Mouse (Mus musculus) liver, adult 2 months (tissue): Measurements from ENCODE around the gene Apba3. TPM values are rescaled to one million over a fixed set of nuclear protein-coding genes. Genes with fewer than 3 reads are reported as not detected.
A peak's percentile ranks its signal among the peaks of the same experiment; 100 is the strongest.
"Not testable (repeated sequence)": the region's sequence is repeated elsewhere in the genome, so short reads cannot be mapped to it uniquely, and the experiment has no call there.

Experiments
- DNase-seq: peaks from one replicate; pipeline ENCODE4 v3.0.0-alpha.2; 2011; ENCODE audit warnings: low read depth, low spot score; ENCODE audit errors: extremely low read depth
- H3K27ac ChIP-seq: fragments of 200-500 bp; replicated peaks from 2 replicates; pipeline ENCODE4 v1.5.1; 2012; ENCODE audit warnings: low read depth, mild to moderate bottlenecking, control low read depth, inconsistent platforms, low read length; ENCODE audit not compliant: insufficient read depth
- H3K27me3 ChIP-seq: fragments of 200-500 bp; 2 replicates; pipeline ENCODE4 v1.6.1; 2012; ENCODE audit warnings: mild to moderate bottlenecking, moderate library complexity, low read length, inconsistent platforms; ENCODE audit not compliant: control insufficient read depth, insufficient read depth
- H3K36me3 ChIP-seq: fragments of 200-500 bp; 2 replicates; pipeline ENCODE4 v1.6.1; 2012; ENCODE audit warnings: low read length, inconsistent platforms; ENCODE audit not compliant: control insufficient read depth, insufficient read depth
- H3K4me1 ChIP-seq: fragments of 200-500 bp; 2 replicates; pipeline ENCODE4 v1.6.1; 2011; ENCODE audit warnings: low read length; ENCODE audit not compliant: control insufficient read depth, insufficient read depth
- H3K4me3 ChIP-seq: fragments of 200-500 bp; 2 replicates; pipeline ENCODE4 v1.5.1; 2011; ENCODE audit warnings: low read depth, mild to moderate bottlenecking, control low read depth, low read length, moderate library complexity; ENCODE audit not compliant: insufficient read depth
- H3K79me2 ChIP-seq: fragments of 200-500 bp; 2 replicates; pipeline ENCODE4 v1.6.1; 2012; ENCODE audit warnings: inconsistent platforms, mild to moderate bottlenecking, low read length, moderate library complexity; ENCODE audit not compliant: control insufficient read depth, insufficient read depth
- H3K9ac ChIP-seq: fragments of 200-500 bp; 2 replicates; pipeline ENCODE4 v1.6.1; 2012; ENCODE audit warnings: low read depth, mild to moderate bottlenecking, control low read depth, inconsistent platforms, low read length
- CTCF ChIP-seq: fragments of 200-500 bp; IDR thresholded peaks from 2 replicates; pipeline ENCODE4 v1.5.1; 2011; ENCODE audit warnings: low read depth, low read length, control low read depth
- POLR2A ChIP-seq: fragments of 200-500 bp; IDR thresholded peaks from 2 replicates; pipeline ENCODE4 v1.6.1; 2011; ENCODE audit warnings: low read length, control low read depth; ENCODE audit not compliant: insufficient read depth; ENCODE audit errors: extremely low read depth
- WGBS: fragments of 180-500 bp; shearing (Covaris S2); methylation state at CpG from one replicate; pipeline ENCODE4 v1.1.7; 2018; 5-methylcytosine and 5-hydroxymethylcytosine counted together
- polyA plus RNA-seq: library from polyadenylated mRNA; depleted of rRNA; stranded (reverse); fragments of >200 nt; gene quantifications from 2 replicates; pipeline ENCODE4 v1.2.3, GENCODE M21; 2012; rRNA removed
- total RNA-seq: library from RNA; depleted of rRNA; stranded (reverse); fragments of >200 nt; gene quantifications from 2 replicates; pipeline ENCODE4 v1.2.3, GENCODE M21; 2014; rRNA removed

Apba3 gene
- total RNA-seq (30.5 and 44.1 TPM in 2 replicates), polyA plus RNA-seq (132 and 143 TPM in 2 replicates)

GRCm38 (mm10) chr10:81266211-81267105 is at the start of gene Apba3, which contains the start of gene Mrpl54:
Apba3 (plus strand) TSS chr10:81266960.
Mrpl54 (minus strand) TSS chr10:81266934.
- Histone ChIP-seq H3K36me3 (no peaks in the 10 kb centered on the region; the same call in 1 of the 2 replicates), H3K79me2 (peaks cover 12% of the 10 kb centered on the region), H3K27me3 (no peaks in the 10 kb centered on the region), H3K27ac (peak within 1 kb of the TSS; percentile 98), H3K4me3 (peak within 1 kb of the TSS; percentile 86), H3K9ac (peak within 1 kb of the TSS; percentile 85), H3K4me1 (peaks cover 8% of the 10 kb centered on the region)
- TF ChIP-seq CTCF (no peak), POLR2A (peak; percentile 54)
- under 1% methylated on average over 48 of the region's 48 CpGs for WGBS
- DNase-seq: peak; percentile 83

GRCm38 (mm10) chr10:81217267-81217666 is 49.5 kb upstream of the Apba3 start:
- H3K9ac ChIP-seq, H3K27me3 ChIP-seq, H3K36me3 ChIP-seq, H3K4me1 ChIP-seq, H3K27ac ChIP-seq, H3K4me3 ChIP-seq, H3K79me2 ChIP-seq: not testable (repeated sequence)
- TF ChIP-seq CTCF: peak; percentile 65; the same call in 1 of the 2 replicates
- WGBS: 7% methylated on average over 1 of the region's 1 CpGs
- DNase-seq: peak; percentile 17

GRCm38 (mm10) chr10:81217964-81218363 is 48.8 kb upstream of the Apba3 start:
- peak; percentile 24 for DNase-seq
- TF ChIP-seq POLR2A (no peak), CTCF (peak; percentile 87)
- no peaks in the 10 kb centered on the region for H3K79me2 ChIP-seq
- H3K4me1 ChIP-seq: no peaks in the 10 kb centered on the region
- no peak overlapping the region for H3K27ac ChIP-seq
- H3K27me3 ChIP-seq: no peaks in the 10 kb centered on the region
- H3K9ac ChIP-seq: no peak overlapping the region
- H3K4me3 ChIP-seq: no peak overlapping the region
- 25% methylated on average over 7 of the region's 7 CpGs for WGBS
- H3K36me3 ChIP-seq: no peaks in the 10 kb centered on the region

- no peaks in the 10 kb centered on the region for H3K4me1 ChIP-seq
- H3K36me3 ChIP-seq: no peaks in the 10 kb centered on the region
- no peak for TF ChIP-seq CTCF
- TF ChIP-seq POLR2A: no peak
- no peak overlapping the region for H3K9ac ChIP-seq
- 78% methylated on average over 5 of the region's 5 CpGs for WGBS
- H3K27me3 ChIP-seq: no peaks in the 10 kb centered on the region
- no peak for DNase-seq
- no peak overlapping the region for H3K4me3 ChIP-seq
- no peak overlapping the region for H3K27ac ChIP-seq
- H3K79me2 ChIP-seq: no peaks in the 10 kb centered on the region
These were observed 45.3 kb upstream of the Apba3 start for GRCm38 (mm10) chr10:81221402-81222015.

- 63% methylated on average over 2 of the region's 2 CpGs for WGBS
- H3K9ac ChIP-seq, H3K27me3 ChIP-seq, H3K4me1 ChIP-seq, H3K79me2 ChIP-seq, H3K36me3 ChIP-seq, H3K4me3 ChIP-seq, DNase-seq, H3K27ac ChIP-seq: not testable (repeated sequence)
These were observed 43.0 kb upstream of the Apba3 start for GRCm38 (mm10) chr10:81223731-81224130.
